Mouse (Mus musculus) embryo, embryonic 11 days (tissue): ENCODE results near the gene Rnaseh2c.

ENCODE experiments used
- DNase-seq: peaks from one replicate; pipeline ENCODE4 v3.0.0-alpha.2; 2015

Gene Rnaseh2c

DNA sequence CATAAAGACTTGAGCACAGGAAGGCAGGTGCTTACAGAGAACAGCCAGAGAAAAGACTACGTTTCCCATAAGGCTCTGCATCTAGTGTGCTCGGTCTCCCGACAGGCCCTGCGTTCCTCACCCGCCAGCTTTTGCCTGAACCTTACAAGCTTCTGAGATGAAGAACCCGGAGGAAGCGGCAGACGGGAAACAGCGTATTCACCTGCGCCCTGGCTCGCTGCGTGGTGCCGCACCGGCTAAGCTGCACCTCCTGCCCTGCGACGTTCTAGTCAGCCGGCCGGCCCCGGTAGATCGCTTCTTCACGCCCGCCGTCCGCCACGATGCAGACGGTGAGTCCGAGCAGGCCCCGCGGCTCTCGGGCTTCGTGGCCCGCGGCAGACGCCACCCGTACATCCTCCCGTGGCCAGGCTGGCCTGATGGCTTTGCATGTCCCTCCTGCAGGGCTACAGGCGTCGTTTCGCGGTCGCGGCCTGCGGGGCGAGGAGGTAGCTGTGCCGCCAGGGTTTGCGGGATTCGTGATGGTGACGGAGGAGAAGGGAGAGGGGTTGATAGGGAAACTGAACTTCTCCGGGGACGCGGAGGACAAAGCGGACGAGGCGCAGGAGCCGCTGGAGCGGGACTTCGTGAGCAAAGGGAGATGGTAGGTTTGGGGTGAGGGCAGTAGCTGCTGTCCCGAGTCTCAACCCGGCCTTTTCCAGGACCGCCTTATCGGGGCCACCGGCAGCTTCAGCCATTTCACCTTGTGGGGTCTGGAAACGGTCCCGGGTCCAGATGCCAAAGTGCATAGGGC is at the start of gene Rnaseh2c:
Gene Rnaseh2c, plus strand, starts transcription at position 122 of the 790 bp plus-strand sequence.
- peak; percentile 91 for DNase-seq

DNA sequence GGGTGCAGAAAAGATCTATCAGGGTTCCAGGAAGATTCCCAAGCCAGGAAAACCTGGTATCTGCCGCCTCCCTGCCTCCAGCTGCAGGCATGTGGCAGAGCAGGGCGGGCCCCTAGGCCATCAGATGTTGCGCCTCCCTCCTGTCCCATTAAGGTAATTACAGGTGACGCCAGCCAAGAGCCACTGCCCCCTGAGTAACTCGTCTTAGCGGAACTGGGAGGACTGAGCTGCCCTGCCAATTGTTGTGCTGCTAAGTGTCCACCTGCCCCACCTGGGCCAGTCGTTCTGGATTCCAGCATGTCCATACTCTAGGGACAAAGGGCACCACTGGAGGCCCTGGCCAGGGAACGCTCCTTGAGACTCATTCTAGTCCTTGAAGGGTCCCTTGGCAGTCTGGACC is 47.9 kb upstream of the Rnaseh2c start:
- DNase-seq: no peak

DNA sequence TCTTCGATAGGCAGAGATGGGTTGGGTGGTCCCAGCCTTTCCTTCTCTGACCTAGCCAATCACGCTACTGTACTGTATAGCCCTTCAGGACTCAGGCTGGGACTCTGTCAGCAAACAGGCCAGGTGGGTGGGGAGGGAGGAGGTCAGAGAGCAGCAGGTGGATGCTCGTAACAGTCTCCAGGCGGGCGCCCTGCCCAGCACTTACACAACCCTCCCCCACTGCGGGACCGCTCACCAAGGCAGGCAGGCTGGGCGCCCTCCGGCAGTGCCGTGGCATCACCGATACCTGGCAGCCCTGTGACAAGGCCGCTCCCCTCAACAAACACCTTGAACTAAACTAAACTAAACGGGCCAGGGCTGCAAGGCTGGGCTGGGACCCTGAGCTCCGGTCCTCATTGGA is 47.5 kb upstream of the Rnaseh2c start:
- no peak for DNase-seq

DNA sequence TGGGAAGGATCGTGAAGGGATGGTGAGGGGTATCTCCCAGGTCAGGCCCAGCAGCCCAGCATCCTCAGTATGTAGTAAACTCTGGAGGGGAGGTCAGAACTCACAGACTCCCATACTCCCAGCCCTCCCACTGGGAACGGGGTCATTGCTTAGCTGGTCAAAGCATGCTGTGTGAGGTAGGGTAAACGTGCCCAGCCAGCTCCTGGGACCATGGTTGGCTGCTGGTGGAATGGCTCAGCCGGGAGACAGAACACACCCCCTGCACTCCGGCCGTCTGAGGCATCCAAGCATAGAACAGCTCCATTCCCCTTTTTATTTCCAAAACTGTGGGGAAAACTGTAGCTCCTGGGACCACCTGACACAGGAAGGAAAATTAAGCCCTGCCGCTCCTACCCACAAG is 43.5 kb upstream of the Rnaseh2c start:
- no peak for DNase-seq

DNA sequence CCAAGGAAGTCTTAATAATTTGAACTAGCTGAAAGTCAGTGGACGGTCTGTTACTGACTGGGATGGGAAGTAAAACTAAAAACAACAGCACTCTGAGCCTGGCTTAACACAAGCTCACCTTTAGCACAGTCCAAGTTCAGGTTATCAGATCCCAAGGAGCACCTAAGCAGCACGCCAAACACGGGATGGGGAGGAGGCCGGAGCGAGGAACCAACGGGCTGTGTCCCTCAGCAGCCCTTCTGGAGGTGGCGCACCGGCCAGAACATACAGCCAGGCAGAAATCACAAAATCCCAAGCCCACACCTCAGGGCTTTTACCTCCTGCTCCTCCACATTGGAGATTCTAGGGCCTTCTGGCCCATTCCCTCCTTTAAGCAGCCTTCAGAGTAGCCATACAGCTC is 42.9 kb upstream of the Rnaseh2c start:
- no peak for DNase-seq

DNA sequence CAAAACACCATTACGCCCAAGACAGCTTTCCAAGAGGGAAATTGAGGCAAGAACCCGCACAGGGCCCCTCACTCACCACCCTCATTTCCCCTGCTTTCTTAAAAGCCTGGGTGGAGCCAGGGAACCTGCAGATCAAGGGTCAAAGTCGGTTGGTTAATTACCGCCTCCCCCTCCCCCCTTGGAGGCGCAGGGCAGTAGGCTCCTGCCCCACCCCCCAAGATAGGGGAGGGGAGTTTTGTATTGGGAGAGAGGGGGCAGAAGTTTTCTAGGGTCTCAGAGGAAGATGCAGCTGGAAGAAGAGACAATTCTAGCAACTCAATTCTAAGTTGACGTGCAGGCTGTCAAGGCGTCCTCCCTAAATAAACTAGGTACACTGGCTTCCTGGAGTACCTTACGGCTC is 42.4 kb upstream of the Rnaseh2c start:
- no peak for DNase-seq

DNA sequence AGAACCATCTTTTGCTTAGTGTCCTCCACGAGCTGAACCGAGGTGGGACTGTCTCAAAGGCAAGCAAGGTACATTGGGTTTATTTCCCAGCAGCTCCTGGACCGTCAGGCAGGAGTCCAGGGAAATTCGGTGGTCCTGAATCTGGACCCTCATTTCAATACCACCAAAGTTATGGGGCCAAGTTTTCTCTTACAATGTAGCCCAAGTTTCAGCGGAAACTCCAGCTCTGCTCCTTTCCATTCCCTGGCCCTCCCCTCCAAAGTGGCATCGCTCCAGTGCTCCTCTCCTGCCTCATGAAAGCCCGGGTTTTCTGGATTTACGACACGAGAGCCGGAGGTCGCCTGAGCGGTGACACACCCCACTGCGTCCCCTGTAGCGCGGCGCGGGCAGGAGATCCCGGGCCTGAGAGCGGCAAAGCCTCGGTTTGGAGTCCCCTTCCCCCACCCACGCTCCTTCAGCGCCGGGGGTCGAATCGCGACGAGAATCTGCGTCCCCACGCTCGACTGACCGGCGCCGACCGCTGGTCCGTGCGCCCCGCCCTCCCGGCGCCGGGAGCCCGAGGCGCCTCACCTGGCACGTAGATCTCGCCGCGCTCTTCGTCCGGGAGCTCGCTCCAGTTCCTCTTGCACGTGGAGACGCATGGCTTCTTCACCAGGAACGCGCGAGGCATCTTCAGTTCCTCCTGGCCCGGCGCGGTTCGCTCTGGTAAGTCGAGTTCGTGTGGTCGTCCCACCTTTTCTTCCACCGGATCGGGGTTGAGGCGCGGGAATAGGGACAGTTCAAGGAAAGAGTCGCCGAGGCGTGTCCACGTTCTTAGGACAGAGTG is 41.8 kb upstream of the Rnaseh2c start:
- peak; percentile 25 for DNase-seq

DNA sequence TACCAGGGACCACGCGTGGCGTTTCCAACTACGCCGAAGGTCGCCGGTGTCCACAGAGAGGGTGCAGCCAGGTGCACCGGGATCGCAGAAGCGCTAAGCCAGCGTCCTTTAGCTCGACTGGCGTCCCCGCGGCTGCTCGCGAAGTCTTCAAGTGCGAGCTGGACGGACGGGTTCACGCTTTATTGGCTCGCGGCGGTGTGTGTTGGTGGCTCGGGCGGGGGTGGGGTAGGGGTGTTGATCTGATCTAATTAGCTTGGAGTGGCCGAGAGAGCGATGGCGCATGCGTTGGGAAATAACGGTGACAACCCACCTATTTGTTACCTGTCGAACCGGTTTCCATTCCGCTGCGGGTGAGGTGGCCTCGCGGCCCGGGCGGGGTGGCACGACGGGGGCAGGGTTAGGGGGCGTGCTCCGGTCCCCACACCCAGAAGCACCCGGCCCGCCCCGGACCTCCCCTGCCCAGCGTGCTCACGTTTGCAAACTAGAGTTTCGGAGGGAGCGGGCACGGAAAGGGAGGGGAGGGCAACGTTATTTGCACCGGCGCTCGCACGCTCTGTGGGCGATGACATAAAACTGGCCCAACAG is 41.1 kb upstream of the Rnaseh2c start, which contains the start of gene Ovol1:
Gene Ovol1, minus strand, starts transcription at position 190 of the 585 bp plus-strand sequence.
- DNase-seq: peak; percentile 52

DNA sequence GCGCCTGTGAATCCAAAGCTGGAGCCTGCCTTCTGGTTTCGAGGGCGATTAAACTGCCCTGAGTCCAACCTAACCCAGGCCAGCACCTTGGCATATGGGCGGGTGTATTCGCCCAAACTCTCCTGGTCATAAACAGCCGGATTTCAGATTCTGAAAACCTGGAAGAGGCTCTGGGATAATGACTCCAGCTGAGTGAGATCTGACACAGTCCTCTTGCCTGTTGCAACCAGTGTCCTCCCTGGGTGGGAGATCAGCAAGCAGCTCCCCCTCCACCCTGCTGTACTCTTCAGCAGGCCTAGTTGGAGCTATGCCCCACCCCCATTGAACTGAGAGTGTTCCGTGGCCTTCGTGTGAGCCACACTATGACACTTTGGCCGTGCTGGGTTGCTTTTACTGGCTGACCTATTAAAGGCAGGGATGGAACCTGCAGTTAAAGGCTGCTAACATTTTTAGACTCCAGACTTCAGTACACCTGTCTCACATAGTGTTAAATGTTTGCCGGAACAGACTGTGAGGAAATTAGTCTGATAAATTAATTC is 40.4 kb upstream of the Rnaseh2c start:
- DNase-seq: no peak

DNA sequence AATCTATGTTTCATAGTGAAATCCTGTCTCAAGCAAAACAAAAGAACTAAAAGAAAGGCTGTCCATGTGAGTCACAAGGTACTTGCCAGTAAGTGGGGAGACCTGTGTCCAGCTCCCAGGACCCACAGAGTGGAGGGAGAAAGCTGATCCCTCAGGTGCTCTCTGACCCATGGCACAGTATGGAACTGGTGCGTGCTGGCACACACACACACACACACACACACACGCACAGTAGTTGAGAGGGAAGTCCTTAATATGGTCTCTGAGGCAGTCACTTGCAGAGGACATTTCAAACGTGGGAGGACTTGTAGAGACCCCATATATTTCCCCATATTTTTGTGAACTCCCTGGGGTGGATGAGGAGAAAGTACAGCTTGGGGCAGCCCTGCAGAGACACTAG is 39.8 kb upstream of the Rnaseh2c start:
- no peak for DNase-seq

DNA sequence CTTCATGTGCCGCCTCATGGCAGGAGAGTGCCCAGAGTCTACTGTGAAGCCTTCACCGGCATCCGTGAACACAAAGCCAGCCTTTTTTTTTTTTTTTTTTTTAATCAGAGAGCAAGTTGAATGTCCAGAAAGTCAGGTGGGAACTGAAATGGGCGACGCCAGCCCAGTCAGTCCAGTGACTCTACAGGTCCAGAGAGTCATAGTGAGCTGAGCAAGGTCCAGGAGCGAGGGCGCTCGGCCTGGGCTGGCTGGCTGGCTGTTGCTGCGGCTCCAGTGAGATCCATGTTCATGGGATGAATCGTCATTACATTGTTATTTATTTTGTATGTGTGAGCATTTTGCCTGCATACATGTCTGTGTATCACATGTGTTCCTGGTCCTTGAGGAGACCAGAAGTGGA is 38.9 kb upstream of the Rnaseh2c start:
- DNase-seq: no peak

DNA sequence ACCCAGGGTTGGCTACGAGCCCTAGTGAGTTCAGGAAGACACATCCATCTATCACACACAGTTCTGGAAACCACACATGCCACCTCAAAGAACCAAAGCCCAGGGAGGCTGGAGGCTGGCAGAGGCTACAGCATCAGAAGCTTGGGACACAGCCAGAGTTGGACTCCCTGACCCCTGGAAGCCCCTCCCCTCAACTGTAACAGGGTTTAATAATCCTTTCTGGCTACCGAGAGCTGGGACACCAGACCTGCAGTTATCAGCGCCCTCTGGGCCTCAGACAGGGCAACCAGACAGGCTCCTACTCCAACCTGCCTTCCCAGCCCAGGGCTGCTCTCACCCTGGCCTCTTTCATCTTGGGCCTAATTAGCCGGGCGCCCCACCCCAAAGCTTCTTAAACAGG is 35.4 kb upstream of the Rnaseh2c start:
- no peak for DNase-seq

DNA sequence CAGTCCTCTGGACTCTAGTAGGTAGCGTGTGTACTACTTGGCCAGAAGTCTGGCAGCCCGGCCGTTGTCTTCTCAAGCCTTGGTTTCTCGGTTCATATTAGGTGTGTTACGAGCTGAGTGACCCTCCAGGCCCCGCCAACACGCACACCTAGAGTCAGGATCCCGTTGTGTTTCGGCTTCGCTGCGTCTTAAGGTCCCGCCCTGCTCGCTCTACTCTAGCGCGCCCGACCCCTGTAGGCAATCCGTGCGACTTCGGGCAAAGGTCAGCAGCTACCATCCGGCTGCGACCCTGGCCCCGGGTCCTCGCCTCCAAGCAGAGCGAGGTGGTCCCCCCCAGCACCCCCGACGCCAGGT is 34.5 kb upstream of the Rnaseh2c start:
- no peak for DNase-seq

DNA sequence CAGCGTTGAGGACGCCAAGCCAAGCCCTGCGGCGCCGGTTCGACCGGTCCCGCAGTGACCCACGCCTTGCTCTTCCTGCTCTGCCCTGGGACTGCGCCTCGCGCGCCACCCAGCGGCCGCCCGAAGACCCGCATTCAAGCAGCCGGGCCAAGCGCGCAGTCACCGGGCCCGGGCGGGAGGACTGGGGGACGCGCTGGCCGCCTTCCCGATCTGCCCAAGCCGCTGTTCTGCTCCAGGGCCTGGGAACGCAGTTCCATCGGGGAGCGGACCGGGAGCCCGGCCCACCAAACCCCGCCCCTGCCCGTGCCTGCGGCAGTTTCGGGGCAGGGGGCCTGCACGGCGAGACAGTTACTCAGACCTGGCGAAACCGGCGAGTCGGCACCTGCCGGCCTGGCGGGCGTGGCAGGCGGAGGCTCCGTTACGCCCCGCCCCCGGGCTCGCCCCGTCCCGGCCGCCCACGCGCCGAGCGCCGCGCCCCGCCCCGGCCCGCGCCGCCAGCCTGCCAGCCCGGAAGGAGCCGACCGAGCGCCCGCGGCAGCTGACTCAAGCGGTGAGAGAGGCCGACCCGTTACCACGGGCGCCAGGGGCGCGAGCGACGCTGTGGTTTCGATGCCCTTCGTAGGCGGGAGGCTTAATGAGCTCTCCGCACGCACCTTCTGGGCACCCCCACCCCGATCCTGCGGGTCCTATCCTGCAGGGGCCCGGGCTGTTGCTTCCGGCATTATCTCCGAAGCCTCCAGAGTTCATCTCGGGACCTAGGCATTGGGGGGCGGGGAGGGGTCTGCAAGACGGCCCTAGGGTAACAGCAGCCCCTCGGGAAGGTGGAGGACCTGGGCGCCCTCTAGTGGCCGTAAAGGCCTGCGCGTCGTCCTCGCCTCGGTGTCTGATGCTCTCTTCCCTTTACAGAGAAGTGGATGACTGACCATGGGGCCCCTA is 33.9 kb upstream of the Rnaseh2c start, which contains the start of gene Ap5b1:
Gene Ap5b1, plus strand, starts transcription at position 492 of the 936 bp plus-strand sequence.
- peak; percentile 92 for DNase-seq

DNA sequence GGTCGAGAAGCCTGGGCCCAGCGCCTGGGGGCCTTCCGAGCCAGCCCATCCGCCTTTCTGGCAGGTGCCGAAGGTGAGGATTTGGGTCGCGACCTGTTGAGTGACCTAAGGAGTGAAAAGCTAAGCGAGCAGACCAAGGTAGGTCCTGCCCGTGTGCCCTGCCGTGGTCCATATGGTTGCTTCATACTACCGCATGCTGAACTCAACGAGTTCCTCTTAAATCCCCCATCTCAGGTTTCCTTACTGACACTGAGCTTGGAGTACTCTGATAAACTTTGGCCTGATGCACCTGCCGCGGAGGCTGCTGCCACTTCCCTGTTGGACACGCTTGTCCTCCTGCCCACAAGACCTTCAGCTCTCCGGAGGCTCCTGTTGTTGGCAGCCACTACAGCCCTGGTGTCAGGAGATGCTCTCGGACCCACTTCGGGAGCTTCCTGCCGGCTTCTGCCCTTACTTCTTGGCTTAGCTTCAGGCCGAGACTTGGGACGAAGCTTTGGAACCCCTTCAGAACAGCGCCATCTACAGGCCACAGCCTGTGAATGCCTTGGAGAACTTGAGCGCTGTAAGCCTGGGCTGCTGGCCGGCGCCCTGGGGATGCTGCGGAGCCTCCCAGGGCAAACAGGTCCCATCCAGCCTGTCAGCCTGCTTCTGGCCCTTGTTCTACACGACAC is 33.1 kb upstream of the Rnaseh2c start:
- peak; percentile 92 for DNase-seq

DNA sequence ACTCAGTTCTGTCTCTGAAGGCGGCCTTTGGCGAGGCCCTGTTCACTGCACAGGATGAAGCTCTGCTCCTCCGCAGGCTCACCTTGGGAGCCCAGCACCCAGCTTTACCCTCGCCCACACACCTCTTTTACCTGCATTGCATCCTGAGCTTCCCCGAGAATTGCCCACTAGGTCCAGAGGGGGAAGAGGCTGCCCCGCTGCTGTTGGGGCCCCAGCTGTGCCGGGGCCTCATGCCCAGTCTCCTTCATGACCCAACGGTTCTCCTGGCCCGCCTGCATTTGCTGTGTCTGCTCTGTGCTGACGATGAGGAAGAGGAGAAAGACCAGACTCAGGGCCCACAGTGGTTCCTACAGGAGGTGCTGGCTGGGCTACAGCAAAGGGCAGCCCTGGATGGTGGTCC is 32.2 kb upstream of the Rnaseh2c start:
- no peak for DNase-seq

DNA sequence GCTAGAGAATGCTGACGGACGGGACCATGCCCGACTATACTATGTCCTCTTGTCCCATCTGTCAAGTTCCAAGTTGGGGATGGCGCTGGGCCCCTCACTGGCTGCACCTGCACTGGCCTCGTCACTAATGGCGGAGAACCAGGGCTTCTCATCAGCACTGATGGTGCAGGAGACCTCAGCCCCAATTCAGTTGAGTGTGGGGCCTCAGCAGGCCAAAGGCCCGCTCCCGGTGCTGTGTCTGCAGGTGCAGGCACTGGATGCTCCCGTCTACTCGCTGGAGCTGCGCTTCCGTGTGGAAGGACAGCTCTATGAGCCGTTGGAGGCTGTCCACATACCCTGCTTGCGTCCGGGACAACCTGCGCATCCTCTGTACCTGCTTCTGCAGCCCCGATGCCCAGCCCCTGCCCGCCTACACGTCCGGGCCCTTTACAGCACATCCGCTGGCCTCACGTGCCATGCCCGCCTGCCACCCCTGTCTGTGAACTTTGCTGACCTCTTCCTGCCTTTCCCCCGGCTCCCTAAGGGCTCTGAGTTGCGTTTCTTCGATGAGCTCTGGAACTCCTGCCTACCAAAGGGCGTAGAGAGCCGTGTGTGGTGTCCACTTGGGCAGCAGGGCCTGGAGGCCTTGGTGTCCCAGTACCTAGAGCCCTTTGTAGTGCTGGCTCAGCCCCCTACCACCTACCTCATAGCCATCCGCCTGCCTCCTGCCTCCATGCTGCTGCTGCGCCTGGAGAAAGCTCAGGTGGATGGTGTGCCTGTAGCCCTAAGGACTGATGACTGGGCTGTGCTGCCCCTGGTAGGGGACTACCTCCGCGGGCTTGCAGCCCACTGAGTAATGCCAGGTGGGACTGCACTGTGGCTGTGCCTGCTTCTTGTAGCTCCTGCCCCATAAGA is 31.1 kb upstream of the Rnaseh2c start:
- DNase-seq: no peak

DNA sequence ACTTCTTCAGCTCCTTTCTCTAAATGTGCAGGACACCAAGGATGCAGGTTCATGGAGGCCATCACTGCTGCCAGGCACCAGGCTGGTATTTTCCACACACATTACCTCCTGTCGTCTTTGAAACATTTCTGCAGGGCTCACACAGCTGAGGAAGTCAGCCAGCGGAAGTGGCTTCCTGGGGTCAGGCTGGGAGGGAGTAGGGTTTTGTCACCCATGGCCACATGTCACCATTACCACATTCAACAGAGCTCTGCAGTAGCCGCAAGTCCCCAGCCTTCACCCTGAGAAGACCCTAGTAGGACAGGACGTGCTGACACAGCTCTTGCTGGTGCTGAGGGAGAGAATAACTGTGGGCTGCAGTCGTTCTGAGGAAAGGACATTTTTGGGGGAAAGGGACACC is 29.8 kb upstream of the Rnaseh2c start:
- DNase-seq: no peak

DNA sequence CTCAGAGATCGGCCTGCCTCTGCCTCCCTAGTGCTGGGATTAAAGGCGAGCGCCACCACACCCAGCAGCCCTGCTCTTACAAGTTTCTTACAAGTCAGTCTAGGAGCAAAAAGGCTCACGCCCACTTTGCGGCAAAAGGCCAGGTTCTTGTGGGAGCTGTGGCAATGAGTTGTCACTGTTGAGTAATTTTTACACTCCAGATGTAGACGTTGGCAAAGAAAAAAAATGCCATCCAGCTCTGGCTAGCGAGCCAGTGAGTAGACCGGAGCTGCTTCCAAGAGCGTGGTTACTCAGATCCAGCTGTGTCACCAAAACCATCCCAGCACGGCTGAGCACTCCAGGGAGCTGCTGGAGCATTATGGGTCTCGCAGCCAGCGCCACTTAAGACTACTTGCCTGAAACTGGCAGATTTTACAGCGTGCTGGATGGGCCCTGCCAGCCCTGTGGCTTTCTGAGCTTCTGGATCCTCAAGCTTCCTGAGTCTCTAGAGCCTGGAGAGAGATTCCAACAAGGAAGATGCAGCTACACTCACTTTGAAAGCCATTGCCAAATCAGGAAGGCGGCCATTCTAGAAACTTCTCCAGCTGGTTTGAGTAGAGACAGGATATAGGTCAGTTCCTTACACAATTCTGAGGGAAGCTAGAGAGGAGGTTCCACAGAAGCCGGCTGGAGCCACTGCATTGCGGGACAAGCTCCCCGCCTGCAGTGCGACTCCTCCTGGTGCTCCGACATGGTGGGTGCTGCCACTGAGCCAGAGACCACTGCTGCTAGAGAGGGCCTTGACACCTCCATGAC is 29.1 kb upstream of the Rnaseh2c start:
- DNase-seq: no peak

DNA sequence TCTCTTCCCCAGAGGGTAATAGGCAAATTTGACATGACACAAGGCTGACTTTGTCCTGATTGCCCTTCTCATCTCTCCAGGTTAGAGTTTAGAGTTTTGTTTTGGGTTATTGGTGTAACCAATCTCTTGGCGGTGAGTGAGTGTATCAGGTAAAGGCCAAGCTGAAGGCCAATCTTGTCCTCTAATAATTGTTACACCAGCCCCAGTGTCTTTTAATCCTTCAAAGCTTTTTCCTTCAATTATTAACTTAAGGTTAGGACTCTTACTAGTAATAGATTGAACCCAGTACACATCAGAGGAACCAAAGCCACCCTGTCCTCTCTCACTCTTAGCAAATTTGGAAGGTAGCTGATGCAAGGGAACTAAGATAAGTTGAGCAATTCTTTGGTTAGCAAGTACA is 26.3 kb upstream of the Rnaseh2c start:
- no peak for DNase-seq
